Mouse (Mus musculus) spleen, adult 2 months (tissue): ENCODE data around the gene Adamts15. TPM values are rescaled to one million over a fixed set of nuclear protein-coding genes. Genes with fewer than 3 reads are reported as not detected.

Source experiments
- DNase-seq, 2 experiments: peaks; one replicate each; pipeline versions ENCODE4 v3.0.0 to v3.0.0-alpha.2; 2012 to 2021; ENCODE audit warnings: low spot score in 2 of 2, low read depth in 1 of 2
- H3K27ac ChIP-seq: fragments of 200-500 bp; 2 replicates; pipeline ENCODE4 v1.5.1; 2012; ENCODE audit warnings: low read length, inconsistent platforms; ENCODE audit not compliant: insufficient read depth
- H3K27me3 ChIP-seq: fragments of 200-500 bp; 2 replicates; pipeline ENCODE4 v1.6.1; 2012; ENCODE audit warnings: mild to moderate bottlenecking, moderate library complexity, low read length, inconsistent platforms; ENCODE audit not compliant: control insufficient read depth, insufficient read depth
- H3K36me3 ChIP-seq: fragments of 200-500 bp; 2 replicates; pipeline ENCODE4 v1.6.1; 2012; ENCODE audit warnings: mild to moderate bottlenecking, low read length, inconsistent platforms; ENCODE audit not compliant: control insufficient read depth, insufficient read depth
- H3K4me1 ChIP-seq: fragments of 200-500 bp; 2 replicates; pipeline ENCODE4 v1.6.1; 2011; ENCODE audit warnings: inconsistent platforms; ENCODE audit not compliant: control insufficient read depth, insufficient read depth, insufficient read length
- H3K4me3 ChIP-seq: fragments of 200-500 bp; 2 replicates; pipeline ENCODE4 v1.5.1; 2011; ENCODE audit warnings: mild to moderate bottlenecking, inconsistent platforms; ENCODE audit not compliant: insufficient read depth, insufficient read length; ENCODE audit errors: extremely low read depth
- CTCF ChIP-seq: fragments of 200-500 bp; IDR thresholded peaks from 2 replicates; pipeline ENCODE4 v1.5.1; 2011; ENCODE audit warnings: mild to moderate bottlenecking, inconsistent platforms; ENCODE audit not compliant: insufficient read depth, insufficient read length, insufficient replicate concordance; ENCODE audit errors: extremely low read depth
- POLR2A ChIP-seq: fragments of 200-500 bp; IDR thresholded peaks from 2 replicates; pipeline ENCODE4 v1.6.1; 2011; ENCODE audit warnings: low read depth, low read length, inconsistent platforms
- WGBS: fragments of 180-500 bp; shearing (Covaris S2); methylation state at CpG from one replicate; pipeline ENCODE4 v1.1.7; 2018; 5-methylcytosine and 5-hydroxymethylcytosine counted together
- polyA plus RNA-seq: library from polyadenylated mRNA; depleted of rRNA; stranded (reverse); fragments of >200 nt; gene quantifications from 2 replicates; pipeline ENCODE4 v1.2.3, GENCODE M21; 2012; rRNA removed

The Adamts15 gene
- polyA plus RNA-seq, 1 experiment, result 0.43 TPM

- TF ChIP-seq CTCF, result no peak
- no peak for TF ChIP-seq POLR2A
- Histone ChIP-seq H3K36me3 (no peaks in the 10 kb centered on the region), H3K4me1 (no peaks in the 10 kb centered on the region), H3K4me3 (no peak overlapping the region), H3K27me3 (no peaks in the 10 kb centered on the region), H3K27ac (no peak overlapping the region)
- 89% methylated on average over 4 of the region's 4 CpGs for WGBS
- no peak for DNase-seq
Measured at GRCm38 (mm10) chr9:30849951-30850350, 72.3 kb downstream of the Adamts15 start.

- no peak overlapping the region for H3K4me3 ChIP-seq
- H3K27me3 ChIP-seq, result no peaks in the 10 kb centered on the region
- no peaks in the 10 kb centered on the region for H3K36me3 ChIP-seq
- no peaks in the 10 kb centered on the region for H3K4me1 ChIP-seq
- WGBS, result 85% methylated on average over 8 of the region's 8 CpGs
- no peak for TF ChIP-seq CTCF
- TF ChIP-seq POLR2A, result no peak
- no peak overlapping the region for H3K27ac ChIP-seq
- no peak for DNase-seq
Measured at GRCm38 (mm10) chr9:30849444-30849843, 72.8 kb downstream of the Adamts15 start.

Other genes with a start within 250 kb of the Adamts15 start
- 0.83 and 1.3 TPM in 2 replicates for gene Adamts8, start 20.1 kb upstream of the Adamts15 start, polyA plus RNA-seq
- gene Zbtb44, start 108.2 kb upstream of the Adamts15 start, polyA plus RNA-seq, result 4.5 and 5.4 TPM in 2 replicates
- gene St14, start 209.4 kb upstream of the Adamts15 start, polyA plus RNA-seq, result 12.9 and 15.9 TPM in 2 replicates